Mouse (Mus musculus): ENCODE measurements at regions not wholly inside any gene's neighbourhood (a gene's known extent, or its start where the extent isn't known, plus 50 kb on each side); places are given as distances from the start of the nearest gene placed in this dataset.

- TF ChIP-seq CTCF (IDR thresholded peaks at IDR 0.05) (no peak), POLR2A (IDR thresholded peaks at IDR 0.05; ENCODE audit: insufficient read depth, low read depth, low read length) (no peak), EP300 (IDR thresholded peaks at IDR 0.05; ENCODE audit: insufficient read depth, low read depth, low read length) (no peak)
Observed at GRCm38 (mm10) chr10:25675368-25675767, 139.3 kb upstream of the Smlr1 start.
